Mouse (Mus musculus) c-Kit-positive CD71-negative TER-119-negative erythroid progenitor cells, embryonic 14.5 days (primary cell): Measurements from ENCODE around the gene Fam53b.
"Not testable (repeated sequence)": the region's sequence is repeated elsewhere in the genome, so short reads cannot be mapped to it uniquely, and the experiment has no call there.

Experiments used
- DNase-seq: peaks from one replicate; pipeline ENCODE4 v3.0.0-alpha.2; 2013; ENCODE audit warnings: low read depth

Gene Fam53b

DNA sequence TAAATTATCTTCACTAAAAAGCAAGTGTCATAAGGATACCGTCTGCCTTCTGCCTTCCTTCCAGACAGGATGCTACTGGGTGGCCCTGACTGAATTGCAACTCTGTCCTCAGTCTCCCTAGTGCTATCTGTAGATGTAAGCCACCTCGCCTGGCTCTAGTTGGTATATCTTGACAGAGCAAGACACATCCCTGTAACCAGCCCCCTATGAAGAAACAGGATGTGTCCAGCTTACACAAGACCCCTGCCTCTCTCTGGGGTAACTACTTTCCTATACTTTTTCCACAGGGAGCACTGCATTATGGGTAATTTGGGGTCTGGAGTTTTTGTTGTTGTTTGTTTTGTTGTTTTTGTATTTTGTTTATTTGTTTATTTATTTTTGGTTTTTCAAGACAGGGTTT, 137.8 kb downstream of the Fam53b start:
- DNase-seq = no peak

DNA sequence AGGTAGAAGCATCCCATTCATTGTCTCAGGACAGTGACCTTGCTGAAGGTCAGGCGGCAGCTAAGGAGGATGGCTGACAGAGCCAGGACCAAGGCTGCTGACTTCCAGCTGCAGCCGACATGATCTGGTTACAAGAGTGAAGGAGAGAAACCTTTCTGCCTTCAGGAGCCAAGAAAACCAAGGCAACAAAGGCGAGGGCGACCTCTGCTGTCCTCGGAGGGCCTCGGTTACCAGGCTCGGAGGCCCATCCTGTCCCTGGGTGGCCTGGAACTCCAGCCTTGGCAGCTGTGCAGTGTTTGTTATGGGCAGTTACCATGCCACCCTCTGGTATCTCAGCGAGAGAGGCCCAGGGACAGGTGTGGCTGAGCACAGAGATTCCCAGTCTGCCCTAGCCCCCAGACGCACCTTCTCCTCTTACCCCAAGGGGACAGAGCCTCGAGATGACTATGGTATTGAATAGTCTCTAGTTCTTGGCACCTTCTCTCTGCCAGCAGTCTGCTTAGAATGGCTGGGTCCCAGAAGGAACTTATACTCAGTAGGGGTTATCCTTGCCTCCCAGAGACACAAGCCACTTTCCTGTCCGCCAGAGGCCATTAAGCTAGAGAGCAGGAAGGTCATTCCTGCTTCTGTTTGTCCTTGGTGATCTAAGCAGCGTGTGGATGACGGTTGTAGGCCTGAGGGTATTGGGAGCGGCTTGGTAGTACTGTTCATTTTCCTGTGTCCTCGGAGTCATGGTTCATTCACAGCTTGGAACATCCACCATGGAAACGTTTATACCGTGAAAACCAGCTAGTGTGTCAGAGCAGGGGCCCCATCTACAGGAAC, 139.5 kb downstream of the Fam53b start:
- no peak for DNase-seq

DNA sequence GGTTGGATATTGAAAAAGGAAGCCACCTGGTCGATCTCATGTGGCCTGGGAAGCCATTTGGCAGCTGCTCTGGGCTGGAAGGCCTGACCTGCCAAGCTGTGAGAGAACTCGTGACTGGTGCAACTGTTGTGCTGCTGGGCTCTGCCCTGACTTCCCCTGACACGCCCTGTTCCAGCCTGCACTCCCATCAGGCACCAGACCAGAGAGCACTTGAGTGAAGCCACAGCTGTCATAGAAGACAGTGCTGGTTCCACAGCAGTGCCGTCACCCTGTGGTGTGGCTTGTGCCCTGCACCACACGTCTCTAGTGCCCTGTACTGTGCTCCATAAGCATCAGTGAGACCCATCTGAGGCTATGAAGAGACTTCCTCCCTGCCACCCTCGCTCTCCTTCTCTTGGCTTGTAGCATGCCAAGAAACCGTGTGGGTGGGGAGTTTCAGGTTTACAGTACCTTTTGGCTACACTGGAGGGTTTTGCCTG, 141.2 kb downstream of the Fam53b start:
- no peak for DNase-seq

DNA sequence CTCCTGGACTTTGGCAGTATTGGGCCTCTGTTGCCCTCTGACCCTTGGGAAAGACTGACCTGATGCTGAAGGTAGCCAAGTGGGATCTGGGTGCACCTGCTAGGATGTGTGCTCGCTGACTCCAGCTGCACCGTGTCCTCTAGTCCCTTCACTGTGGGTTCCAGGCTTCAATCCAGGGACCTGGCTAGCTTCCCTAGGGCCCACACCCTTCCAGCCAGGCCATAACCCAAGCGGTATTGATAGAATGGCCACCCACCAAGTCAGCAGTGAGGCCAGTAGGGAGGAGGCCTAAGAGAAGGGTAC, 142.9 kb downstream of the Fam53b start:
- no peak for DNase-seq

DNA sequence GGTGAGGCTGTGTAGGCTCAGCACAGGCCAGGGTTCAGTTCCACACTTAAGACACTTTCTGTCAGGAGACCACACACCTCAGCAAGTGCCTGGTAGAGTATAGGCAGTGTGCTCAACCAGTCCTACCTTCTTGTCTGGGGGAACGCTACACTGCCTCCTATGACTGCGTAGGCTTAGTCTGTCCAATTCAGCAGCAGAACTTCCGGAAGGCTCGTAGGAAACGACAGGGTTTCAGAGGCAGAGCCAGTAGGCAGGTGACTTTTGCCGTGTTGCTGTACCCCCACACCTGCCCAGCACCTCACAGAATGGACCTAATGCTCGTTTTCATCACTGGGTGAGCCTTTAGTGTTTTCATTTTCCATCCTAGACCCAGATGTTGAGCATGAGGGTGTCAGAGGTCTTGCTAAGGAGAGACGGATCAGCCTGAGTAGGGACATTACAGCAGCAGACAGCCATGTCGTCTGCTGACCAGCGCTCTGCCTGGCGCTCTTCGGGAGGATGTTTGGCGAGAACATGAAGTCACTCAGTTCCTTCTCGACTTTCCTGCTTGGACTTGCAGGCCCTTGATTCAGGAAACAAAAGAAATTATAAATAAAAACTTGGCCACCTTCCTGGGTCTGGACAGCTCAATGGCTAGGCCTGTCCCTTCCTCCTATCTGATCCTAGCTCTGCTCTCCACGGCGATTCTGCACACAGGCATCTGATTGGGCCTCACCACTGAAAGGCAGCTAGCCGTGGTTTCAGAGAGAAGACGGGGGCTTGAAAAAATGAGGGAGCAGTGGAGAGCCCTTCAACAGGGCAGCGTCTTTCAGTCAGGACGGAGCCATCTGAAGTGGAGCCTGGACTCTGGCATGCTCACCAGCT, 143.5 kb downstream of the Fam53b start:
- DNase-seq = no peak

DNA sequence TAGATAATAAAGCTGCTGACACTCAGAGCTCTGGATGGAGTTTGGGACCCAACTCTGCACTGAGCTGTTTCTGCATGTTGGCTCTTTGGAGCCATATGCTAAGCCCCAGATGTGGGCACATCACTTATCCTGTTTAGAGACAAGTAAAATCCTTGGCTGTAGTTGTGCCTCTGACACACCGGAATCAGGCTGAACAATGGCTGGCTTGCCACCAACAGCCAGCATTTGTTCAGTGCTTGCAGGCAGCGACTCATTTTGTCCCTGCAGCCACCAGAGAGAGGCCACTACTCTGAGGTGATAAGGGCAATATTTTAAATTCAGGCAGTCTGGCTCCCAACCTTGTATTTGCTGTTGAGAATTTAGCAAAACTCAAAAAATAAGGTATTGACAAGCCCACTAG, 145.1 kb downstream of the Fam53b start:
- DNase-seq = no peak

DNA sequence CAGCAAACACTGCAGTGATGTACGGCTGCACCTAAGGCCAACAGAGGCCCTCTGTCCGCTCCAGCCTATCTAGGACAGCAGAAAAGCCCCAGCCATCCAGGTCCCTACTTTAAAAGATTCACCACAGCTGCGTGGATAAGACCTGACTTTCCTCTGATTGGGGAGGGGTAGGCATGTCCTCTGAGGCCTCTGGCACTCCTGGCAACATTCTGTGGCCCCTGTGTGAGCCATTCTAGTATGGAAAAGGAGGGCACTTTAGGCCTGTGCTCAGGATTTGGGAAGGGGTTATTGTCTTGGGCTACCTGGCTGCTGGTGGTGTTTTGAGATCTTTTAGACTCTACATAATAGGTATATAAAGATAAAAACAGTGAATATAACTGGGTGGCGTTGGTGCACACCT, 147.2 kb downstream of the Fam53b start:
- DNase-seq = no peak

DNA sequence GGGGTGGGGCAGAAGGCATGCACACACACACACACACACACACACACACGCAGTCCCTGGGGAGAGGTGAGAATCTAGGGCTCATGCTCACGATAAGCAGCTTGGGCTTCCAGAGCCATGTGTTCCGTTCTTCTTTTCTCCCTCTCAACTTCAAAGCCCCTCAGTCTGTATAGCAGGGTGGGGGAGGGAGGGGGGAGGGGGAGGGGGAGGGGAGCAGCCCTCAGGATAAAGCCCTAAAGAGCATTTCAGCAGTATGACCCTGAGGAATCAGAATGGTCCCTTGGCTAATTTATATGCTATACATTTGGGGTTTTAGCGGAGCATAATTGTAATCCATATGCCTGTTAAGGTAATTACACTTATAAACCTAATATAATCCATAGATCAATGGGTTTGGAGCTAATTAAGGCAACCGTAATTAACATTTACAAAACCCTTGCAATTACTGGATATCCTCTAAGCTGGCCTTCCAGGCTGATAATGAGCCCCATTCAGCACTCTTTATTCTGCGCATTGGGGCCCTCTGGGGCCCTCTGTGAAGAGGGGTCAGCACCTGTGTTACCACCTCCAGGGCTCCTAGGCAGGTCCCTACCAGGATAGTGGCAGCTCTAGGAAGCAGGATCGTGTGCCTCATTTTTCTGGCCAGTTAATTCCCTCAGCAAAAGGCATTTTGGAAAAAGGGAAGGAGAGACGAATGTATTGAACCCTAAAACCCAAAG, 147.9 kb downstream of the Fam53b start:
- DNase-seq = no peak

DNA sequence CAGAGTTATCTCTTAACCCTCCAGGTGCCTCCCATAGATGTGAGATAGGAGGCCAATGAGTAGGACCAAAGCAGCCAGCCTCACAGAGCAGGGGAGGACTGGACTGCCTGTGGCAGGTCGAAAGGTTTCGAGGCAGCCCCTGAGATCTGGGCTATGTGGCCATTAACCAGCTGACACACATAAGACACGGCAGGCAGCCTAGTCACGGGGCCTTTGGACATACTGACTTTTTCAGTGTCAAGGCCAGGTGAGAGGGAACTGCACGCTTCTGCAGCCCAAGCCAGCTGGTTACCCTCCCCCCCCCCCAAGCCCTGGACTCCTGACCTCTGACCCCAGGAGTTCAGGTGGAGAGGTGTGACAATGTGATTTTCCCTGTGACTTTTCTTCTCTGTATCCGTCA, 148.9 kb downstream of the Fam53b start:
- no peak for DNase-seq

DNA sequence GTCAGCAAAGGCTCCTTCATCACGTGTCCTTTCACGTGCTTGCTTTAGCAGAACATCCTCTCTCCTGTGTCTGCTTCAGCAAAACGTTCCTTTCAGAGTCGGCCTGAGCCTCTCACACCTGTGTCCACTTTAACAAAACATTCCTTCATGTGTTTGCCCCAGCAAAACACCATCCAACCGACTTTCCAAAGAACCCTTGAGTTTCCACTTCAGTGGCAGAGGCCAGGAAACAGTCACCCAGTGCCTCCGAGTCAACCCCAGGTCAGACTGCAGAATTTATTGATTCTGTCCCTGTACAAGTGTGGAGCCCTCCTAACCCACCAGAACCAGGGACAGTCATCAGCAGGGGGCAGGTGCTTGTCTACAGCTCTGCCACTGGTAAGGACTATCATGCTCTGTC, 150.9 kb downstream of the Fam53b start:
- DNase-seq = not testable (repeated sequence)
